Mouse (Mus musculus) NIH3T3 (cell line): ENCODE data around the gene Chmp4b.

ENCODE experiments used
- DNase-seq: peaks from one replicate; pipeline ENCODE4 v3.0.0-alpha.2; 2012; ENCODE audit warnings: low read depth

The Chmp4b gene

DNA sequence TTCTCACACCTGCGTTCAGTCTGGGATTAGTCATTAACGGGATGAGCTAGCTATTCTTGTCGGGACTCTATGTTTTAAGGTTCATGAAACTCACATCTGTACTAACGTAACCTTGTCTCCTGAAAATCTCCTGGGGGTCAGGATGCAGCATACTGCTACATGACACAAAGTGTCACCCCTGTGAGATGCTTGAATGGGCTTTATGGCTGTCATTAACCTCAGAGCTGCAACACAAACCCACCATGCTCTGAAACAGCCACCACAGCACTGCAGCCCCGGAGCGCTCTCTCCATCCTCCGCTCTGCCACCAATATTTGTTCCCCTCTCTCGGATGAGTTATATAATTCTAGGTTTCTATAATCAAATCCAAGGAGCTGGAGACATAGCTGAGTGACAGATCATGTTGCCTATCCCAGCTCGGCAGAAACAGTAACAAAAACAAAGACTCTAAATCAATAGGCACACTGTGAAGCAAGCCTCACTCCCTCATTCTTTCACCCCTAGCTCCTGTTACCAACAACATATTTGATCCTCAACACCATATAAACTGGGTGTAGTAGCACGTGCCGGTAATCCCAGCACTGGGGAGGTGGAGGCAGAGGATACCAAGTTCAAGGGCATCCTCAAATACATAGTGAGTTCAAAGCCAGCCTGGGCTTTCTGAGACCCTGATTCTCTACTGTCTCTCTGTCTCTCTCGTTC is 67.5 kb downstream of the Chmp4b start:
- DNase-seq: no peak

DNA sequence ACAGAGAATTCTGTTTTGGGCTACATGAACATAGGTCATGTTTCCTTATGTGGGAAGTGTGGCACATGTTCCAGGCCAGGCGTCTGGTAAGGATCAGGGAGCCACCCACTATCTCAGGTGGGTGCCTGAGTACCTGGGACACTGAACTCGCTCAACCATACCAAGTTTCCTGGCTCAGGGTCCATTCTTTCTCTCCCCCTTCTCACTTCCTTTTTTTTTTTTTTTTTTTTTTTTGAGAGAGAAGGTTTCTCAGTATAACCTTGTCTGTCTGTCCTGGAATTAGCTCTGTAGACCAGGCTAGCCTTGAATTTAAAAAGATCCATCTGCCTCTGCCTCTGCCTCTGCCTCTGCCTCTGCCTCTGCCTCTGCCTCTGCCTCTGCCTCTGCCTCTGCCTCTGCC is 68.8 kb downstream of the Chmp4b start:
- no peak for DNase-seq

DNA sequence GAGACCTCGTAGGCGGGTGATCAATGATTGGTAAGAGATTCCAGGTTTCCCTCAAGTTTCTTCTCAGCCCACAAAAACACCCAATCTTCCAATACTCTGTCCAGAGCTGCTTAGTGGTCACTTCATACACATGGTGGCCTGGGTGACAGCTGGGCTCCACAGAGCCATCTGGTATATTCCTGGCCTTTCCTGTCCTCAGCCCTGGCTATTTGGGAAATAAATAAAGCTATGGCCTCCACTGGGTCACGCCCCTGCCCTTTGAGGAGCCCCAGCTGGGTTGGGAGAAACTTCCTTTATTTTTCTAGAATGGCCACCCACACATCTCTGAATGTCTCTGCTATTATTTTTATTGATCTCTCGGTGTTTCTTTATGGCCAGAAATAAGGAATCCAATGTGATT is 72.0 kb downstream of the Chmp4b start:
- no peak for DNase-seq

DNA sequence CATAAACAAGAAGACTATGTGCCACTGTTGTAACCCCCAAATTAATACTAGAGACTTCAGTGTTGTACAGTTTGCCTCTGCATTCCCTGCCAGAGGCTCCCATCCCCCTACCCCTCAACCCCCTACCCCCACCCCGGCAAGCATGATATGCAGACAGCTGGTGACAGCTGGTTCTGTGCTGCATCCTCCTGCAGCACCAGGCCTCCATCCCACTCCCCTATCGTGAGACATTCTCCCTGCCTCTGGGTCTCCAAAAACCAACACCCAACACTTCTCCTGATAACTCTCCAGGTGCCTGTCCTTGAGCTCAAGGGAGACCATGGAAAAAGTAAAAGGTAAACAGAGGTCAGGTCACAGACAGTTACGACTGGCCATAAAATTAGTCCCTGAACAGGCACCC is 78.2 kb downstream of the Chmp4b start:
- DNase-seq: no peak

DNA sequence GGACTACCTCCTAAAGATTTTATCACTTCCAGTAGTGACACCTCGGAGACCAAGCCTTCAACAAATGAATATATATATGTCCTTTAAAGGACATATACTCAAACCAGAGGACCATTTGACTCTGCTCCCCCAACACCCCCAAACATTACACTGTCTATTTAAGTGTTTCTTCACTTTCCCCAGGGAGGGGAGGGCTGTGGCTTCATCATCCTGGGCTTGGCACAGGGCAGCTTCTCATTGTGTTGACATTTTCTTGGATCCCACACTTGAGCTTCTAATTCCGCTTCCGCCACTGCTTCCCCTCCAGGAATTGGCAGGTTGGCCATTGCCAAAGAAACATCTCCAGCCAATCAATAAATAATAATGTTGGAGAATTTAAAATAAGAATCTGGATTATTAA is 79.3 kb downstream of the Chmp4b start:
- DNase-seq: peak; percentile 81

DNA sequence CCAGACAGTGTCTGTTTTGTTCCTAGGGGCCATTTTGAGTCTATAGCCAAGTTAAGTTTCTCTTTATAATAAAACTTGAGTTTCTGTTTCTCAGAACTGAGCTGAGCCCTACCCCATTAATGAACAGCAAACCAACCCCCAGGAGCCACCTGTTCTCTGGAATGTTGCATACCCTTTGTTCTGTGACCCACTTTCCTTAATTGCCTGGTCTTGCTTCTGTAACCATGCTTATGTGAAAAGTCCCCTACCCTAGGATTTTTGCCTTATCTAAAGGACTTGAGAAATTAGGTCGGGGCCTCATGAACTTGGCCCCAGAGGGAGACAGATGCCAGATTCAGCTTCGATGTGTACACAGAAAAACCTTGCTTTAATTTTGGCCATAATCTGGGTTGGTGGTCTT is 80.4 kb downstream of the Chmp4b start:
- no peak for DNase-seq

DNA sequence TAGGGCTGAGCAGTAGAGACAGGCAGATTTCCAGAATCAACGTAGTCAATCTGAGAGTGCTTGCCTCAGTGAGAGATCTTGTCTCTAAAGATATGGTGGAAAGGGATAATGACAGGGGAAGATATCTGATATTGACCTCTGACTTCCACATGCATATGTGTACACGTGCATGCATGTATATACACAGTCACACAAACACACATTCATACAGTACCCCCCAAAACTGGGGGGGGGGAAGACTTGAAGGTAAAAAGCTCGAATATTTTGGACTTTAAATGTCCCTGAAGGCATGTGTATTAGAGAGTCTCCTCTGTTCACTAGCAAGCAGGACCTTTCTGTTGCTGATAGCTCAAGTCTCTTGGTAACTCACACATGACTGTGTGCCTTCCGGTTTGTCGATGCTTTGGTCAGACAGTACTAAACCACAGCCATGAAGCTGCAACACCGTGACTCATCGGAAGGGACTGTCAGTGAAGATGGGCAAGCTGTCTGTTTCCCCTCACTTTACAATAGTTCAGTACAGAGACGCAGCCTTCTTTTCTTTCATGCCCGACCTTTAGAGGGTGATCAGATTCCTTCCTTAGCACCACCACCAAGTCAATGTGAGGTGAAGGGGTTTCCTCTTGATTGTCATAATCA is 81.1 kb downstream of the Chmp4b start:
- DNase-seq: peak; percentile 52

DNA sequence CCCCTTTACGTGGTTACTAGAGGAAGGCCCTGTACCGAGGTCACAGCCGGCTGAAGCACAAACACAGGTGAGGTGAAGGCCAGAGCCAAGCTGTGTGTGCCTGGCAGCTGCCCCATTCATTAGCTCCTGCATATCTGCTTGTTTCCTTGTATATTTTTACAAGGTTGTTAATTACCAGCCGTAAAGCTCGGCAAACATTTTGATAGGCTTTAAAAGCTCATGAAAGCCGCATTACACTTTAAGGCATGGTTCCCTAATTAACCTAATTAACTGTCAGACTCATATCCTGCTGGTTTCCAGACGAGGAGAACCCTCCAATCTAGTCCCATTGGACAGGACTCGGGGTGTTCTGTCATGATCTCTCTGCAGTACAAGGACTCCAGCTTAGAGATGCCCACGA is 83.5 kb downstream of the Chmp4b start:
- no peak for DNase-seq

DNA sequence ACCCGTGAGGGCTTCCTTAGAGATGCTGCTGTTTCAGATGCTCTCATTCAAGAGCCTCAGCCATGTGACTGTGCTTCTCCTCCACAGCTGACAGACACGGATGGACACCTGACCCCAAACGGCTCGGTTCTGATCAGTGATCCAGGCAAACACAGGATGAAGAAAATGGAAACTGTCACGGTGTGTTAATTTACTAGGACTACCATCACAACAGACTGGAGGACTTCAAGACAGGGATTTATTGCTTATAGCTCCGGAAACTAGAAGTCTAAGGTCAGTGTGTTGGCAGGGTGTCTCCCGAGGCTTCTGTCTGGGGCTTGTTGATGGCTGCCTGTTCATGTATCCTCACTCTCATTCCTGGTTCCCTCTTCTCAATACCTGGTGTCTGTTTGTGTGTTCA is 83.9 kb downstream of the Chmp4b start:
- DNase-seq: no peak

DNA sequence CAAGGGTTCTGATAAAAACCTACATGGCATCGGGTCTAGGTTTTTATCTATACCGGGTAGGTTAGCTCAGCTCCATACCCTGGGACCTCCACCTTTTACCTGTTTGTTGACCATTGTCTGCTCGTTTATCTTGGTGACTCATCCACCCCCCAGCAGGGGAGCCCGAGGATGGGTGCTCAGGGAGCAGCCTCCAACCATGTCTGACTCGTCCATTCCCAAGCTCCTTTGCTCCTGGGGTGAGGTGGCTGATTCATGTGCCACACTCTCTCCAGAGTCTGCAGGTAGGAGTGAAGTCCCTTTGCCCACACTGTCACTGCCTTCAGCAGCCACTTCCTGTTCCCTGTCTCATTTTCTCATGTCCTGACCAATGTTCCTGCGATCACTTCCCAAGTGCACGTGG is 84.5 kb downstream of the Chmp4b start:
- DNase-seq: peak; percentile 53

DNA sequence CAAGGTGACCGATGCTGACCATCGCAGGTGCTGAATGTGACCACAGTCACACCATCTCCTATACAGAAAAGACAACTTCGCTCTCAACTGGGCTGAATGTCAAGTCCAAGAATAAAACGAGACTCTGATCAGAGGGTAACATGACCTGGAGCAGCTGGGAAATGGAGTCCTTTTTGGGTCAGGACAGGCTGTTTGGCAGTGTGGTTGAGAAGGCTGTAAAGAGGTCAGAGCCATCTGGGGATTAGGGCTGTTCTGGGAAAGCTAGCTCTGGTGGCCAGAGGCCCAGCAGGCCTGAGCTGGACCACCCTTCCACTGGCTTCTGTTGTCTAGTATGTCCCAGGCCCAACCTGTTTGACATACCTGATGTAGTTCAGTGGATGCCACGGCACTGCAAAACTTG is 87.1 kb downstream of the Chmp4b start:
- DNase-seq: no peak

DNA sequence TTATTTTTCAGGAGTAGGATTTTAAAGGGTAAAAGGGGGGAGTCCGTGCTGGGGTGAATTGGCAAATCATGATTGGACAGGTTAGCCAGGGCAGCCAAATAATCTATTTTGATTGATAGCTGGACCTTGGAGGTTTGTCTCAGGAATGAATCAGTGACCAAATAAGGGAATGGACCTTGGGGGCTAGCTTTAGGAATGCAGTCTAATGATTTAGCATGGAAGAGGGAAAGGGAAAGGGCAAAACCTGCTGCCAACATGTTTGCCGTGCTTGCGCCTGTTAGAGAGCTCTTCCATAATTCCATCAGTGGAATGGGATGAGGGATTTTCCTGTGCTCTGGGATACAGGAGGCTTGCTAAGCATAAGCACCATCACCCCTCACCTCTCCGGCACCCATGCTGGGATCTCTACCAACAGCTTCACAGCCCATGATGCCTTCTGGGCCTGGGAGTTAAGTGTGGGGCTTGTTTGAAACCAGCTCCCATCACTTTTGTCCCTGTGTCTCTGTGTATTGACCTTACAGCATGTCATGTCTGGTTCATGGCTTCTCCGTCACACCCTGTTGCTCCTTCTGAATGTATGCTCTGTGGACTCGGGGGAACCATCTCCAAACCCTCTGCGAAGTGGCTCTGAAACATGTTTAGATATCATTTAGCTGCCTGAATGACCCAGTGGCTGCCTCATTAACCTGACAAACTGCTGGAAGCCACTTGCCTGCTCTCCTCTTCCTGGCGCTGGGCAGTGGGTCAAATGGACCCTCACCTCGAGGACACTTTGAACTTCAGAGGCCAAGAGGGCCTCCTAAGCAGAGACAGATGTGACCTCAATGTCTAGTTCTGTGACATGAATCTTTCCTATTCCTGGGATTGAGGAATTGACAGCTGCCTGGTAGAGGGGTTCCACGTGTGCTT is 91.7 kb downstream of the Chmp4b start:
- peak; percentile 91 for DNase-seq

DNA sequence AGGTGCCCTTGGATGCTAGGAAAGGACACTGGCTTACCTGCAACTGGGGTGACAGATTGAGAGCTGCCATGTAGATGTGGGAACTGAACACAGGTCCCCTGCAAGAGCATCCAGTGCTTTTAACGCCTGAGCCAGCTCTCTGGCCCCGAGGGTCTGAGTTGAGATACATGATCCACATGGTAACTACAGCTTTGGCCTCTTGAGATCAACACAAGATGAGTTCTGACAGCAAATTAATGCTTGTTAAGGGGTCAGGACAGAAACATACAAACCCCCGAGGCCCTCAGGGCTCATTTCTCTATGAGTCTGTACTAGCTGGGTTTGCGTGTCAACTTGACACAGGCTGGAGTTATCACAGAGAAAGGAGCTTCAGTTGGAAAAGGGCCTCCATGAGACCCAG is 92.4 kb downstream of the Chmp4b start:
- DNase-seq: peak; percentile 41
